Mouse (Mus musculus) kidney, adult 18-20 months (tissue): ENCODE measurements at regions not wholly inside any gene's neighbourhood (a gene's known extent, or its start where the extent isn't known, plus 50 kb on each side); places are given as distances from the start of the nearest gene placed in this dataset.

ENCODE experiments used
- DNase-seq: peaks from one replicate; pipeline ENCODE4 v3.0.0; 2021

- no peak for DNase-seq
These were observed 222.7 kb downstream of the Fam84b start for GRCm38 (mm10) chr15:60630756-60631402.

- no peak for DNase-seq
These were observed 234.8 kb downstream of the Fam84b start for GRCm38 (mm10) chr15:60618801-60619200.

- DNase-seq, result no peak
These were observed 236.2 kb downstream of the Fam84b start for GRCm38 (mm10) chr15:60617371-60617770.

- DNase-seq, result no peak
These were observed 251.7 kb downstream of the Fam84b start for GRCm38 (mm10) chr15:60601885-60602284.

- no peak for DNase-seq
These were observed 276.5 kb downstream of the Fam84b start for GRCm38 (mm10) chr15:60577084-60577483.

GRCm38 (mm10) chr15:60566267-60566666, 287.3 kb downstream of the Fam84b start:
- DNase-seq, result no peak

- no peak for DNase-seq
These were observed 288.6 kb downstream of the Fam84b start for GRCm38 (mm10) chr15:60565017-60565416.

- DNase-seq, result no peak
These were observed 292.9 kb downstream of the Fam84b start for GRCm38 (mm10) chr15:60560641-60561040.

- no peak for DNase-seq
These were observed 297.9 kb downstream of the Fam84b start for GRCm38 (mm10) chr15:60555691-60556090.

- no peak for DNase-seq
These were observed 299.0 kb downstream of the Fam84b start for GRCm38 (mm10) chr15:60554587-60554986.

GRCm38 (mm10) chr15:60548045-60548444, 305.5 kb downstream of the Fam84b start:
- no peak for DNase-seq

- DNase-seq, result no peak
These were observed 316.4 kb downstream of the Fam84b start for GRCm38 (mm10) chr15:60537191-60537590.

- no peak for DNase-seq
These were observed 318.9 kb downstream of the Fam84b start for GRCm38 (mm10) chr15:60534701-60535100.

GRCm38 (mm10) chr15:60516810-60517209, 336.8 kb downstream of the Fam84b start:
- DNase-seq, result no peak

- no peak for DNase-seq
These were observed 376.7 kb downstream of the Fam84b start for GRCm38 (mm10) chr15:60476755-60477310.

GRCm38 (mm10) chr15:60475086-60475485, 378.5 kb downstream of the Fam84b start:
- DNase-seq, result no peak

GRCm38 (mm10) chr15:60431916-60432315, 415.5 kb upstream of the 4933412E24Rik start:
- no peak for DNase-seq

GRCm38 (mm10) chr15:60419081-60419480, 402.7 kb upstream of the 4933412E24Rik start:
- DNase-seq, result no peak

GRCm38 (mm10) chr15:60392267-60392666, 375.9 kb upstream of the 4933412E24Rik start:
- no peak for DNase-seq

- no peak for DNase-seq
These were observed 373.9 kb upstream of the 4933412E24Rik start for GRCm38 (mm10) chr15:60390336-60390735.

GRCm38 (mm10) chr15:60387962-60388361, 371.5 kb upstream of the 4933412E24Rik start:
- DNase-seq, result no peak
